Mouse (Mus musculus) hindbrain, embryonic 13.5 days (tissue): Measurements from ENCODE around the gene Adamts20. TPM values are rescaled to one million over a fixed set of nuclear protein-coding genes. Genes with fewer than 3 reads are reported as not detected.

ENCODE experiments used
- ATAC-seq: fragments of 200-750 bp; cut with Nextera tagmentation; 2 replicates; pipeline ENCODE4 v1.8.0; 2017; ENCODE audit warnings: moderate TSS enrichment; ENCODE audit not compliant: low FRiP score
- H3K27ac ChIP-seq: fragments of 300-500 bp; sonication (generic); 2 replicates; pipeline ENCODE4 v1.5.1; 2015; ENCODE audit warnings: inconsistent platforms, mild to moderate bottlenecking, moderate library complexity
- H3K27me3 ChIP-seq: fragments of 300-500 bp; sonication (generic); 2 replicates; pipeline ENCODE4 v1.6.1; 2015; ENCODE audit warnings: mild to moderate bottlenecking, inconsistent platforms
- H3K36me3 ChIP-seq: fragments of 300-500 bp; sonication (generic); 2 replicates; pipeline ENCODE4 v1.6.1; 2015; ENCODE audit warnings: mild to moderate bottlenecking, inconsistent platforms
- H3K4me1 ChIP-seq: fragments of 300-500 bp; sonication (generic); replicated peaks from 2 replicates; pipeline ENCODE4 v1.6.1; 2015; ENCODE audit warnings: inconsistent platforms
- H3K4me2 ChIP-seq: fragments of 300-500 bp; sonication (generic); 2 replicates; pipeline ENCODE4 v1.6.1; 2015; ENCODE audit warnings: inconsistent platforms, mild to moderate bottlenecking, moderate library complexity
- H3K4me3 ChIP-seq: fragments of 300-500 bp; sonication (generic); 2 replicates; pipeline ENCODE4 v1.5.1; 2015; ENCODE audit warnings: mild to moderate bottlenecking, inconsistent platforms
- H3K9ac ChIP-seq: fragments of 300-500 bp; sonication (generic); 2 replicates; pipeline ENCODE4 v1.6.1; 2015; ENCODE audit warnings: mild to moderate bottlenecking, inconsistent platforms
- H3K9me3 ChIP-seq: fragments of 300-500 bp; sonication (generic); 2 replicates; pipeline ENCODE4 v1.6.1; 2016; ENCODE audit warnings: inconsistent platforms
- WGBS: fragments of 180-500 bp; shearing (Covaris S2); methylation state at CpG from one replicate; pipeline ENCODE4 v1.1.7; 2015; 5-methylcytosine and 5-hydroxymethylcytosine counted together
- polyA plus RNA-seq: library from polyadenylated mRNA; unstranded; fragments of >200 nt; fragmentation: Nextera tagmentation; extraction: Ambion mirVana; gene quantifications from 2 replicates; pipeline ENCODE4 v1.2.1, GENCODE M21; 2015

Gene Adamts20
- polyA plus RNA-seq, 1 experiment from 2014 or later: 3.2 TPM

- no peak for ATAC-seq
- no peak overlapping the region for H3K9ac ChIP-seq
- no peaks in the 10 kb centered on the region for H3K36me3 ChIP-seq
- H3K27ac ChIP-seq: no peak overlapping the region
- WGBS: 95% methylated on average over 5 of the region's 5 CpGs
- no peaks in the 10 kb centered on the region for H3K9me3 ChIP-seq
- no peak overlapping the region for H3K4me2 ChIP-seq
- H3K4me1 ChIP-seq: peaks cover 17% of the 10 kb centered on the region
- no peaks in the 10 kb centered on the region for H3K27me3 ChIP-seq
- H3K4me3 ChIP-seq: no peak overlapping the region
Observed at GRCm38 (mm10) chr15:94475975-94476374, 10.8 kb upstream of the Adamts20 start.

DNA sequence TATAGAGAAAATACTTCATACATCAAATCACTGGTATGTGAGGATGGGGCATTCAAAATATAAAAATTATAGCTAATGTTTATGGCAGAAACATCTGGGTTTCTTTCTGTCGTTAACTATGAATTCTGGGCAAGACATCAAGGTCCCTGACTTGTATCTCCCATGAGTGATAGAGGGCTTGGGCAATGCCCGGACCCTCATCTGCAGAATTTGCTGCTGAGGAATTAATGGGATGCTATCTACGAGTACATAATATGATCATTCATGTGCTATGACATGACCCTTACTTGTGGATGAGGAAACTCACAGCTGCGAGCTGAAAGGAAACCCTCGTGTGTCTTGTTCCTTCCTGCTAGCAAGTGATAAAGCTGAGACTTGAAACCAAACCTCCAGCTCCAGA, 5.1 kb upstream of the Adamts20 start:
- ATAC-seq: no peak
- Histone ChIP-seq H3K36me3 (no peaks in the 10 kb centered on the region), H3K27ac (no peak overlapping the region), H3K4me2 (no peak overlapping the region), H3K27me3 (no peaks in the 10 kb centered on the region), H3K9ac (no peak overlapping the region), H3K4me1 (no peaks in the 10 kb centered on the region), H3K9me3 (no peaks in the 10 kb centered on the region), H3K4me3 (no peak overlapping the region)
- 77% methylated on average over 5 of the region's 5 CpGs for WGBS

DNA sequence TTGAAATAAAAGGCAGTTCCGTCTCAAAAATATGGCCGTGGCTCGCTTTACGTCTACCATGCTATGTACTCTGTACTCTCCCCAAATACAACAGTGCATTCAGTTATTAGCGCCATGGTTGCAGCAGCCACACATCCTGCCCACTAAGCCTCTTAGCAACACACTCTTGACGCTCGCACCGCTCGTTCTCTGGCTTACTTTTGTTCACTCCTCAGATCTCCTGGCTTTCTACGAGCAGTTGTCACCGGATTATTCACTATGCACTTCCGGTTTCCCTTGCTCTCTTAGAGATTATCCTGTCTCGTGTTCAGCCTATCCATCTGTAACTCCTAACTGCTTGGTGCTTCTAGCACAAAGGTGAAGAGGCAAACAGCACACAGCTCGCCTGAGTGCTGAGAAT, 337 bp downstream of the Adamts20 start:
- no peak overlapping the region for H3K4me2 ChIP-seq
- H3K27ac ChIP-seq: no peak overlapping the region
- H3K4me1 ChIP-seq: no peaks in the 10 kb centered on the region
- H3K36me3 ChIP-seq: no peaks in the 10 kb centered on the region
- no peak overlapping the region for H3K4me3 ChIP-seq
- H3K9me3 ChIP-seq: no peaks in the 10 kb centered on the region
- 75% methylated on average over 14 of the region's 14 CpGs for WGBS
- ATAC-seq: no peak
- H3K9ac ChIP-seq: no peak overlapping the region
- H3K27me3 ChIP-seq: no peaks in the 10 kb centered on the region

GRCm38 (mm10) chr15:94463251-94463650, 2.0 kb downstream of the Adamts20 start:
- Histone ChIP-seq H3K36me3 (no peaks in the 10 kb centered on the region), H3K4me1 (no peaks in the 10 kb centered on the region), H3K9me3 (no peaks in the 10 kb centered on the region), H3K9ac (no peak overlapping the region), H3K4me2 (no peak overlapping the region), H3K27me3 (no peaks in the 10 kb centered on the region), H3K4me3 (no peak overlapping the region), H3K27ac (no peak overlapping the region)
- 82% methylated on average over 3 of the region's 3 CpGs for WGBS
- ATAC-seq: no peak

- WGBS: 18% methylated on average over 3 of the region's 3 CpGs
- Histone ChIP-seq H3K4me2 (no peak overlapping the region), H3K36me3 (no peaks in the 10 kb centered on the region), H3K4me3 (no peak overlapping the region), H3K27me3 (no peaks in the 10 kb centered on the region), H3K4me1 (0 out of 2 replicates have a peak, but pooled peaks cover 4% of the 10 kb centered on the region), H3K9me3 (no peaks in the 10 kb centered on the region), H3K9ac (no peak overlapping the region), H3K27ac (no peak overlapping the region)
- ATAC-seq: no peak
Observed at GRCm38 (mm10) chr15:94462206-94462605, 3.0 kb downstream of the Adamts20 start.

GRCm38 (mm10) chr15:94461166-94461565, 4.1 kb downstream of the Adamts20 start:
- Histone ChIP-seq H3K4me2 (no peak overlapping the region), H3K27ac (no peak overlapping the region), H3K27me3 (no peaks in the 10 kb centered on the region), H3K4me3 (no peak overlapping the region), H3K9ac (no peak overlapping the region), H3K4me1 (0 out of 2 replicates have a peak, but pooled peaks cover 4% of the 10 kb centered on the region), H3K36me3 (no peaks in the 10 kb centered on the region), H3K9me3 (no peaks in the 10 kb centered on the region)
- no peak for ATAC-seq
- WGBS: 56% methylated on average over 9 of the region's 9 CpGs

DNA sequence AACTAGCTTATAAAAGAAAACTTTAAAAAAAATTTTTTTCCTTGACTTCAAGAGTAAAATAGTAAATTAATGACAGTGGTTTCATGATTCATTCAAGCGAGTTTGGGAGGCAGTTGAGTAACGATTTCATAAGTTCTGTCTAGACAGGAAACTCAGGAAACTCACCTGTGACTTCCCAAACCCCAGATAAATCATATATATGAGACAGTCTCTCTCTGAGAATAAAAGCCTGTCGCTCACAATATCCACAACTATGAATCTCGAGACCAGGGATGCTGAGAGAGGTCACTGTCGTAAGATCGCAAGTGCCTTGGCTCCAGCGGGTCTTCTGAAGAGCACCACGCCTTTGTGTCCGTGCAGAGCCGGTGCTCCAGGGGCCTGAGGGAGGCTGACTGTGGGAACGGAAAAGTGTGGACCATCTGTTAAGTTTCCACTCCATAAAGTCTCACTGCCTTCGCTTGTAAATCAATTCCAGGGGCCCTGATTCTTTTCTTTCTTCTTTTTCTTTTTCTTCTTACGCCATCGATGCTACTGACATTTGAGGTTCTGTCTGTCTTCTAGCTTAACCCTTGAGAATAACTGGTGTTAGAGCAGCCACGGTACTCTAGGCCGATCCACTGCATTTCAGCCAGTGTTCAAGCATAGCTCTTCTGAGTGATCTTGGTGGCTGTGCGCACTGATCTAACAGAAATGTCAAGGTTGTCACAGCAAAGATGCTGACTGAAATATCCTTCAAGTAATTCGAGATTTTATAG, 7.4 kb downstream of the Adamts20 start:
- no peak overlapping the region for H3K4me2 ChIP-seq
- no peak overlapping the region for H3K9ac ChIP-seq
- H3K4me3 ChIP-seq: no peak overlapping the region
- 0 out of 2 replicates have a peak, but pooled peaks cover 4% of the 10 kb centered on the region for H3K4me1 ChIP-seq
- ATAC-seq: no peak
- H3K36me3 ChIP-seq: no peaks in the 10 kb centered on the region
- H3K27ac ChIP-seq: no peak overlapping the region
- H3K27me3 ChIP-seq: no peaks in the 10 kb centered on the region
- 68% methylated on average over 18 of the region's 18 CpGs for WGBS
- no peaks in the 10 kb centered on the region for H3K9me3 ChIP-seq

DNA sequence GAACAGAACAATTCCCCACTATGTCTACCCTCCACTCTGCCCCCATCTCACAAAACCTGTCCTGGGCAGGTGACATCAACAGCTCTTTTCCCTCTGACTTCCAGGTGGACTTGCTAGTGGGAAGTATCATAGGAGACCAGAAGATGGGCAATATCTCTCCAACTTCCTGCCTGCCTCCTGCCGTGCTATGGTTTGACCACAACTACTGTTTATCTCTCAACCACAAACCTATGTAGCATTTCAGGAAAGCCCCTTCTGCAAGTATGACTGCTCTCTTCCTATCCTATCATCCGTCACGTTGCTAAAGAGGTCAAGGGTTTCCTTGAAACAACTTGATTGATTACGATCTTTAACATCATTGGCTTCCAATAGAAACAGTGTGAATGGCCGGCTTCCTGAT, 12.4 kb downstream of the Adamts20 start:
- Histone ChIP-seq H3K9ac (no peak overlapping the region), H3K9me3 (no peaks in the 10 kb centered on the region), H3K27ac (no peak overlapping the region), H3K36me3 (no peaks in the 10 kb centered on the region), H3K4me3 (no peak overlapping the region), H3K27me3 (no peaks in the 10 kb centered on the region), H3K4me1 (0 out of 2 replicates have a peak, but pooled peaks cover 1% of the 10 kb centered on the region), H3K4me2 (no peak overlapping the region)
- no peak for ATAC-seq
- WGBS: 85% methylated on average over 5 of the region's 5 CpGs

DNA sequence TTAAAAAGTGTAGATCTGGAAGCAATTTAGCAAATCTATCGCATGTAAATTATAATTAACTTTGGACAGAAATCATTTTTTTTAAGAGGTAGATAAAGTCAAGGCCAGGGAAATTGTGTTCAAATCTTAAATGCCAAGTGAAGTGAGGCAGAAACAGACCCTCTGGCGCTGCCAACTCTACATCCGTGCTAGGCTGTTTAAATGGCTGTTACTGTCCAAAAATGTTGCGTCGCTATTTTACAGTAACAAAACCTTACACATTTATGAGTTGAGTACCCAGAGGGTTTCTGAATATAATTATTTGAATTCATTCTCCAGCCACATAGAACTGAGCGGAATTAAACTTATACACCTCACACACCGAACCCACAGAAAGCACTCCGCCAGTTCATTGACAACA, 13.6 kb downstream of the Adamts20 start:
- no peaks in the 10 kb centered on the region for H3K4me1 ChIP-seq
- no peak overlapping the region for H3K4me3 ChIP-seq
- no peak overlapping the region for H3K27ac ChIP-seq
- H3K9ac ChIP-seq: no peak overlapping the region
- H3K27me3 ChIP-seq: no peaks in the 10 kb centered on the region
- no peak for ATAC-seq
- no peaks in the 10 kb centered on the region for H3K36me3 ChIP-seq
- 87% methylated on average over 8 of the region's 8 CpGs for WGBS
- no peaks in the 10 kb centered on the region for H3K9me3 ChIP-seq
- H3K4me2 ChIP-seq: no peak overlapping the region

GRCm38 (mm10) chr15:94444437-94445136, 20.6 kb downstream of the Adamts20 start:
- Histone ChIP-seq H3K27ac (no peak overlapping the region), H3K36me3 (no peaks in the 10 kb centered on the region), H3K9ac (no peak overlapping the region), H3K27me3 (no peaks in the 10 kb centered on the region), H3K4me2 (no peak overlapping the region), H3K4me3 (no peak overlapping the region), H3K9me3 (no peaks in the 10 kb centered on the region), H3K4me1 (peaks cover 19% of the 10 kb centered on the region)
- no peak for ATAC-seq
- WGBS: 68% methylated on average over 8 of the region's 8 CpGs

GRCm38 (mm10) chr15:94444043-94444436, 21.2 kb downstream of the Adamts20 start:
- no peak overlapping the region for H3K27ac ChIP-seq
- 59% methylated on average over 11 of the region's 11 CpGs for WGBS
- no peaks in the 10 kb centered on the region for H3K36me3 ChIP-seq

GRCm38 (mm10) chr15:94443025-94443424, 22.2 kb downstream of the Adamts20 start:
- no peaks in the 10 kb centered on the region for H3K36me3 ChIP-seq
- no peak overlapping the region for H3K4me3 ChIP-seq
- no peak overlapping the region for H3K4me2 ChIP-seq
- no peak overlapping the region for H3K9ac ChIP-seq
- 31% methylated on average over 2 of the region's 2 CpGs for WGBS
- H3K4me1 ChIP-seq: peaks cover 20% of the 10 kb centered on the region
- H3K27me3 ChIP-seq: no peaks in the 10 kb centered on the region
- no peaks in the 10 kb centered on the region for H3K9me3 ChIP-seq
- H3K27ac ChIP-seq: no peak overlapping the region
- ATAC-seq: no peak

More at GRCm38 (mm10) chr15:94444043-94444436, 21.2 kb downstream of the Adamts20 start:
- no peak overlapping the region for H3K4me3 ChIP-seq
- H3K27me3 ChIP-seq: no peaks in the 10 kb centered on the region
- H3K4me2 ChIP-seq: no peak overlapping the region
- peaks cover 19% of the 10 kb centered on the region for H3K4me1 ChIP-seq
- no peak overlapping the region for H3K9ac ChIP-seq
- no peak for ATAC-seq
- H3K9me3 ChIP-seq: no peaks in the 10 kb centered on the region

DNA sequence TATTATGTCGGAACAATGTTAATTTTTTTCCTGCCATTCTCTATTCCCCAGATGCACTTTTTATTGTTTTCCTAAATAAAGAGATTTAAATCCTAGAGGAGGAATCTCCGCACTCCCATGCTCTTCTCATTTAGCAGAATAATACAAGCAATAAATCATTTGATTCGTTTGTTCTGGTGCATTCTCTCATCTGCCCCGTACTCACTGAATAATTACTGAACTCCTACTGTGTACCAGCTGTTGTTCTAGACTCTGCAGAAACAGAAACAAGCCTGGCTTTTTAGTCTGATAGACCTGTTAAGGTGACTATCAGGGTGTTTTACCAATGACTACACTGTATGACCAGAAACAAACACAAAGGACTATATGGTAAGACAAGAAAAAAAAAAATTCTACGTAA, 29.7 kb downstream of the Adamts20 start:
- H3K4me1 ChIP-seq: 0 out of 2 replicates have a peak, but pooled peaks cover 3% of the 10 kb centered on the region
- H3K36me3 ChIP-seq: no peaks in the 10 kb centered on the region
- no peak for ATAC-seq
- no peaks in the 10 kb centered on the region for H3K27me3 ChIP-seq
- no peak overlapping the region for H3K4me2 ChIP-seq
- H3K4me3 ChIP-seq: no peak overlapping the region
- H3K27ac ChIP-seq: no peak overlapping the region; the same call in 1 of the 2 replicates
- H3K9ac ChIP-seq: no peak overlapping the region
- WGBS: 43% methylated on average over 5 of the region's 5 CpGs
- H3K9me3 ChIP-seq: no peaks in the 10 kb centered on the region
